Mouse (Mus musculus): ENCODE measurements around the gene Gm10160.
"Not testable (repeated sequence)": the region's sequence is repeated elsewhere in the genome, so short reads cannot be mapped to it uniquely, and the experiment has no call there.

Gm10160 gene

DNA sequence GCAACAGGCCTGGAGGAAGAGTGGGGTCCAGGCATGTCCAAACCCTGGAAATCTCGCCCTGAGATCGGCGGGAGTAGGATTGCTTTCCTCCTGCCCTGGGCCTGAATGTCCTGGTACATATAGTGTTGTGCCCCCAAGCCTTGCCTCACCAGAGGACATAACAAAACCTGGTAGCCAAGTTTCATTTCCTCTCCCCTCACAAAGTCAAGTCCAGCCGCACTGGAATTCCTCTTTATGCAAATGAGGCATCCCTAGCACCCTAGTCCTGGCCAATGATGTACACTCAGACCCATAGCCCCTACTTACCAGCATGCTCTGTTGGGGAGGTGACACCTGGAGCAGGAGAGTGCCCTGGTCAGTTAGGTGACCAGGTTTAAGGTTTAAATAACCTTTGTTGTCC lies 627 bp upstream of the Gm10160 start:
- DNase-seq, result no peak

DNA sequence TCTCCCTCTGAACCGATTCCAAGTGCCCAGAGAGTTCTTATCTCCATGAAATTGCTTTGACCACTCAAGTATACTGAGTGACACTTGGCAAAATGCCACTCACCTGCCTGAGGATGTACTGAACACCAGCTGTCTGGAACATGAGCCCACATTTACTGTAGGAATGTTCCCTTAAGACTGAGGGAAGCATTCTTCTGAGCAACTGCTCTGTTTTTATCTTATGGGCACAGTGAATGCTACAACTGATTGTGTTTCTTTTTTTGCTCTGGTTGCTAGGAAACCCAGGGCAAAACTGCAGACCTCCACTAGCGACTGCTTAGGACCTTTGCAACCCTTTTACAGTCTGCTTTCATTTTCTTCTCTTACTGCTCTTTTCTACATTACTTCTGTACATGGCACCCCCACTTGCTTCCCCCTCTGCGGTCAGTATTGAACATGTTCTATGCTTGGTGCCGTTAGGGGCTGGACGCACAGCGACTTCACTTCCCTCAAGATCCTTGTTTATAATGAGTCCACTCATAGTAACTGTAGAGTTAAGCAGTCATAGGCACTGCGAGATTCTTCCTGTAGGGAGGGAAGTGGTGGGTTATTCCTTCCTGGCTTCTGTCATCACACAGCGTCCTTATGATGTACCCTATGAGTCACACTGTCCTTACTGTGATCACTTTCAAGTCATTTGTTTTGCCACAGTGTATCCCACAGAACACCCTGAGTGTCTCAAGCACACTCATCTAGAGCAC lies 856 bp downstream of the Gm10160 start:
- DNase-seq, result no peak

DNA sequence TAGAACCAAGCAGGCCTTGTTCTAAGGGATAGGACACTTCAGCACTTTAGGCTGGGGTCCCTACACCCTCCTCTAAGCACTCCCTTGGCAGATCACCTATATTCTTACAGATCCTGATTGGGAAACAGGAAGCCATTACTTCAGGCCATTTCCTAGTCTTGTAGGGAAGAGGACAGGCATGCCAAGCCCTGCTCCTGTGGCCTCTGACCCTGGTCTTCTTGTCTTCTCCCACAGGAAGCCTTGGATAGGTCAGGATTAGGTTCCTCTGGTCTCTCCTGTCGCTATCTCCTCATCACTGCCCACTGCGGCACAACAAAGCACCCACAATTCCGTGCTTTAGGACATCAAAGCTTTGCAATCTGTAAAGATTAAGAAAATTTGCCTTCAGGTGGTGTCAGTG lies 3.9 kb downstream of the Gm10160 start:
- no peak for DNase-seq

DNA sequence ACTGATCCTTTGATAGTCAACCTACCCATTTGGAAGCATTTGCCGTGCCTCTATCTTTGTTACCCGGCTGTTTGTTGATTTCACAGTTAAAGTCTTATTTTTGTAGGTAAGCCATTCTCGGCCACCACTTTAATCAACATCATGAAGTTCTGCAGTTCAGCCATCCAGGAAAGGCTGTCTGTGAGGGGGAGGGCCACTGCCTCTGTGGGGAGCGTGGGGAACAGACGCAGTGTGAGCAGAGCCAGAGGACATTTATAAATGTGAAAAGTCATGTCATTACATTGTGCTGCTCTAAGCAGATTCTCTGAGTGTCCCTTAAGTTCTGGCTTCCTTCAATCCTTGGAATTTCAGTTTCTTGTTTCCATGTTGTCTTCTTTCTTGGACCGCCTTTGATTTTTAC lies 5.4 kb downstream of the Gm10160 start:
- no peak for DNase-seq

DNA sequence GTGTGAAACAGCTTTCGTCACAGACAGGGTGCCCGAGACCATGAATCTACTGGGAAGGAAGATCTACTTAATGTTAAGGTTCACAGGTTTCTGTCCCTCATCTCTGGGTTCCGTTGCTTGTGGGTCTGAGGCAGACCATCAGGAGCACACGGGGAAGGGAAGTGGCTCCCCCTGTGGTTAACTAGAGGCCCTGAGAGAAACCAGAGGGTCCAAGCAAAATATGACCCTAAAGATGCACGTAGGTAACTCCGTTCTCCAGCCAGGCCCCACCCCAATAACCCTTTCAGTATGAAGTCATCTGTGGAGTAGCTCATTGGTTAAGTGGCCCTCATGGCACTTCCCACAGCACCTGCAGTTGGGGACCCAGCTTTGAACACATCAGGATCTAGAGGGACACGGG lies 6.0 kb downstream of the Gm10160 start:
- no peak for DNase-seq

DNA sequence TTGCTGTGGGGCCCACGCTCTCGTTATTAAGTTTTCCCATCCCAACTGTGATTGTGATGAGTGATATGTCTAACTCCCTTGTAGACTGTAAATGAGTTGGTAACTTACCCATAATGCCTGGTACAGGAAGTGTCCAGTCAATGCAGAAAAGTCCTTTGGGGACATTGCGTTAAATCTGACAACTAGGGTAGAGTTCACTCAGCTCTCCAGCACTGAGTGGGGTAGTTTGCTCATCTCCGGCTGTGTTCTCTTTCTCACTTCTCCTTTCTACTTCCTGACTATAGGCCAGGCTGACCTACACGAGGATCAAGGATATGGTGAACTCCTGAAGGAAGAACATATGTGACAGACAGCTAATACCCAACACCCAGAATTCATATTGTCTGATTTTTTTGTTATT lies 6.4 kb downstream of the Gm10160 start:
- no peak for DNase-seq

DNA sequence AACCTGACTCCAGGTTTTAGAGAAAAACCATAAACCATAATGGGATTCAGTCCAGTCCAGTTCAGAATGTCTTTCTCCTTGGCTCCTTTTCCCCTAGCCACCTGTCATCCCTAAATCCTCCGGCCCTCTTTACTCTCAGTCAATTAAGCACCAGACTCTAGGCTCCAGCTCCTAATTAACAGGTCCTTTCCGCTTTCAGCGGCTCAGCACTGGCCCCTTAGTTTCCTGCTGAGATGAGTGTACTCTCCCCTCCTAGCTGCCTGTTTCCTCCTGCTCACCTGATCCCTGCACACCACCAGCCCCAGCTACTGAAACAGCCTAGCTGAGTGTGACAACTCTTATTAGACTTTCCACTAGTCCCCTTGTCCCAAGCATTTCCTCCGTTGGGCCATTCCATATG lies 7.8 kb downstream of the Gm10160 start:
- DNase-seq, result no peak

DNA sequence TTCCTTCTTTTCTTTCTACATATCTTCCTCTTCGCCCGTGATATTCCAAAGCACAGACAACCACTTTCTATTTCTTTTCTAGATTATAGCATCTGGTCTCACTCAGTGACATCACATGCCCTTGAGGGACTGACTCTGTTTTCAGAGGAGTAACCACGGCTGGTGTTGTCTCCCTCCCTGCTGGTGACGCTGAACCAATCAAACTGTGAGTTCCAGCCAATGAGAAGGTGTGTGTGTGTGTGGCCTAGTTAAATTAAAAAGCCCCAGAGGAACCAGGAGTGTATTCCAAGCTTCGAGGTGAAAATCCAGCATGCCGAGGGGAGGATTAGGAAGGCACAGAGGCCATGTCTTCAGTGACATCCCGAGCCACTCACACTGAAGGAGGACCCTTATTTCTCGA lies 8.6 kb downstream of the Gm10160 start:
- DNase-seq, result no peak

DNA sequence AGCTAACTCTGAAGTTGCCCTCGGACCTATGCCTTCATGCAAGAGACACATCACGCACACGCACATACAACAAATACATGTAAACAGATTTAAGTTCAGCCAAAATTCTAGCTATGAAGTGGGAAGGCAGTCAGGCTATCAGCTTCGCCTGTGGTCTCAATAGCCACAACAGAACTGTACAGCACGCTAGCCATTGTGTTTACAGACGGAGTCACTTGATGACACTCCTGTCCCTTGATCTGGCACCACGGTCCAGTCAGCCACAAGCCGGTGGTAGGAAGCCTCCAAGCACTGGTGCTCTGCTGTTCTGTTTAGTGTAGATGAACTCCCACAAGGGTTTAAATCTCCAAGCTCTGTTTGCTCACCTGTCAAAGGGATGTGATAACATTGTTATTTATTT lies 9.6 kb downstream of the Gm10160 start:
- DNase-seq, result no peak

DNA sequence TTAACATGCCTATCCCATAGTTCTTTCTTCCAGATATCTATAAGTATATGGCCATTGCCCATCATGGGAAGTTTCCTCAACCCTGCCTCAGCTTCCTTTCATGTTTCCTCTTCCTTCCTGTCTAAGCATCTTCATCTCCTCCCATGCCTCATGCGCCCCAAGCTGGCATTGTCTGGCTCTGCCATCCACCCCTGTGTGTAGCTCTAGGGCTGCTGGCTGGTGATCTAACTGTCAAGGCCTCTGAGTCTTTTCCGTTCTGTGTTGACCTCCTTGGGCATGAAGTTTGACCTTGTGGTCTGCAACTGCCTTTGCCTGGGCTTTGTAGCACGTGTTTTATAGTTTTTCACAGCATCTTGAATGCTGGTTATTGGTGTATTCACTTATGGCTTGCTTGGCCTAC lies 10.3 kb downstream of the Gm10160 start:
- DNase-seq, result no peak

DNA sequence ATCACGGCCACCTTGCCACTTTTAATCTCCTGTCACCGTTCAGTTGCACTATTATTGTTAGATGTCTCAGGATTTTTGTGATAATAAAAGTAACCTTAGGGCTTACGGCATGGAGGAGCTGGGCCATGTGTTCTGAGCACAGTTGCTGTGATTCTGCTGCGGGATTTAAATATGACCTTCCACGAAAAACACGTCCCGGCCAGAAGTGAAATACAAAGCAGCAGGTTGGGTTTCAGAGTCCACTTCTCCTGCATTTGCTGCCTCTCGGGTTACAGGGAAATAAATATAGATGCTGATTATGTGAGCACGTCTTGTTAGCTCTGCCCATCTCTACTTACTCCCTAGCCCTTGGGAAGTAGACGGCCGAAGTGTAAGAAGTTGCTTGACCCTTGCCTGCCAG lies 10.8 kb downstream of the Gm10160 start:
- DNase-seq, result no peak

DNA sequence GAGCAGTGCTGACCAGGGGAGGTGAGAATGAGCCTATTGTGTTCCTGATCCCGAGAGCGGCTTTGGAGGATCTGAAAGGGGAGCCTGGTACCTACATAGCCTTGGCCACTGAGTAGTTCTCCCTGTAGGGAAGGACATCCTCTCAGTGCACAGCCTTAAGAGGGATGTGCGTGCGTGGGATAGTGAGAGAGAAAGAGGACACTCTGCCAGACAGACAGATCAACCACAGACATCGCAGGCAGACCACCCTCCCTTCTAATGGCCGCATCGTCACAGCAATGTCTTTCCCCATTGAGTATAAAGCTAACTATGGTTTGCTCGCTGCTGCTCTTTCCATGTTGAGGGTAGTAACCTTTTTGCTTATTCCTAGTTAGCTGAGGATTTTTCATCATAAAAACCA lies 11.7 kb downstream of the Gm10160 start:
- DNase-seq, result no peak

DNA sequence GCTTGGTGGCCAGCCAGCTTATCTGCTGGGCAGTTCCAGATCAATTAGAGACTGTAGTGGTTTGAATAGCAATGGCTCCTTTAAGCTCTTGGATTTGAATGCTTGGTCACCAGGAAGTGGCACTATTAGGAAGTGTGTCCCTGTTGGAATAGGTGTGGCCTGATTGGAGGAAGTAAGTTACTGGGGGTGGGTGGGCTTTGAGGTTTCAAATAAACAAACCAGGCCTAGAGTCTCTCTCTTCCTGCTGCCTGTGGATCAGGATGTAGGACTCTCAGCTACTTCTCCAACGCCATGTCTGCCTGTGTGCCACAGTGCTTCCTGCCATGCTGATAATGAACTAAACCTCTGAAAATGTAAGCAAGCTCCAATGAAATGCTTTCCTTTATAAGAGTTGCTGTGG lies 12.6 kb downstream of the Gm10160 start:
- DNase-seq, result no peak

DNA sequence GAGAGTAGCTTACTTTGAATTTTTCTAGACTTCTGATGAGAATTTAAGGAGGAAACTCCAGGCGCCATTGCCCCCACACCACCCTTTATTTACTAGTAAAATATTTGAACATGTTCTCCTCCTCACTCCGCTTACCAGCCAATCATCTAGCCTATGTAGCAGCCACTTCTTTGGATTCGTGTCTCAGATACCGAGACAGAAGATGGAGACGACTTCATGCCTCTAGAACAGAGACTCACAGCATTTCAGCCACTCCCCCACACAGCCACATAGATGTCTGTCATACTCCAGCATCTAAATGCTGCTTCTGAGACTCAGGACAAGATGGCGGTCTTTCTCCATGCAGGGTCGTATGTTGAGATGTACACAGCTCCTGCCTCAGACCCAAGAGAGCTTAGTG lies 13.5 kb downstream of the Gm10160 start:
- no peak for DNase-seq

DNA sequence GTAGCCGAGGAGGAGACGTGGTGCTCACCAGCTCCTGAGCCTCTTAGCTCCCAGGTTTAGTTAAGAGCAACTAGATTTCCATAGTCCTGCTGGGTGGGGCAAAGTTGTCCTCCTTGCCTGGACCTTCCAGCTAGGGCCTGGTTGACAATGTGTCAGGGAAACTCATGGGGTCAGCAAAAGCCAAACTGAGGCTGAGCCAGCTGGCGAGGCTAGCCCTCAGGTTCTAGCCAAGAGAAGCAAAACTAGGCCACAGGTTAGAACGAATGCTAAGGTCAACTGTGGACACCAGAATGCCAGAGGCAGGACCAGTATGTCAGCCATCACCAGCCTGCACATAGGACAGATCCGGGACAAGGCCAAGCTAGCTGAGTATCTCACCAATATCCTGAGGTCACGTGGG lies 14.2 kb downstream of the Gm10160 start:
- DNase-seq, result no peak

DNA sequence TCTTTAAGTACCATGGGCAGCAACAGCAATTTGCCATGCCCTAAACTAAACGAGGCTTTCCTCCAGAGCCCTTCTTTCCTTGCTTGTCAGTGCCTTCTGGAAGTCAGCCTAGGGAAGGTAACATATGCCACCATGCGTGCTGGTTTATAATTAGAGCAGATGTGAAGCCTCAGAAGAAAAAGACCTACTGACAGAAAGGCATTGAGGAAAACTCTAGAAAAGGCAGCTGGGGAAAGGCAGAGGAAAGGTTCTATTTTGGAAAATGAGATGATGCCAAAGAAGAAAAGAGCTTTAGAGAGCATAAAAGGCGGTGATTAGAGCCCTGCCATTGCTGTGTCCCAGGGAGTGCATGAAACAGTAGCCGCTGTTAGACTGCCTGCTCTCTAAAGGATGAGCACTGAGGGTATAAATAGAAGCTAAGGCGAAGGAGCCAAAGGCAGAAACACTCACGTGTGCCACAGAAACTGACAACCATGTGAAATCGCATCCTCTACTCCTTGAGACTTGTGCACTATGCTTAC lies 14.9 kb downstream of the Gm10160 start:
- DNase-seq, result no peak

DNA sequence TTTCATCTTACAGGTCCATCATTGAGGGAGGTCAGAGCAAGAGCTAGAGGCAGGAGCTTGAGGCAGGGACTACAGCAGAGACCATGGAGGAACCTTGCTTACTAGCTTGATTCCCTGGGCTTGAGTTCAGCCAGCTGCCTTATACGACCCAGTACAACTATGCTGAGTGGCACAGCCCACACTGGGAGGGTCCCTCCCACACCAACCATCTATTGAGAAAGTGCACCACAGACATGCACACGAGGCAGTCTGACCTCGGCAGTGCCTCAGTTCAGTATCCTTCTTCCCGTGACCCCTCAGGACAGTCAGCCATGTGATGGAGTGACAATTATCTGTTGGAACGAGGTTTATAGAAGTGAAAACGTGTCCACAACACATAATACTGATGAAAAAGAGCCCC lies 15.8 kb downstream of the Gm10160 start:
- no peak for DNase-seq

DNA sequence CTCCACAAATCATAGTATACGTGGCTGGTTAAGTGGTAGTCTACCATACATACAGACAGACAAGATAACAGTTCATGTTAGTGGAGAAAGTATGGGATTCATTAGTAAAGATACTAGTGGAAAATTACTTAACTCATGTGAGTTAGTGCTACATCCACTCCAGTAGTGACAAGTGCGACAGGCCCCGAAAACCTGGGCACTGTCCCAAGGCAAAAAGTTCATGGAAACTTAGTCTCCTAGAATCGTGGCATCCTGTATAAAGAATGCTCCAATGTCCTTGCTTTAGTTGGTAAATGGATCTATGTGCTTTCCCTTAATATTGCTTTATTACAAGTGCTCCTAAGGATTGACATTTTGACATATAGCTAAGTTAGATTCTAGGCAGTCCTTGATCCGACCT lies 17.8 kb downstream of the Gm10160 start:
- not testable (repeated sequence) for DNase-seq

DNA sequence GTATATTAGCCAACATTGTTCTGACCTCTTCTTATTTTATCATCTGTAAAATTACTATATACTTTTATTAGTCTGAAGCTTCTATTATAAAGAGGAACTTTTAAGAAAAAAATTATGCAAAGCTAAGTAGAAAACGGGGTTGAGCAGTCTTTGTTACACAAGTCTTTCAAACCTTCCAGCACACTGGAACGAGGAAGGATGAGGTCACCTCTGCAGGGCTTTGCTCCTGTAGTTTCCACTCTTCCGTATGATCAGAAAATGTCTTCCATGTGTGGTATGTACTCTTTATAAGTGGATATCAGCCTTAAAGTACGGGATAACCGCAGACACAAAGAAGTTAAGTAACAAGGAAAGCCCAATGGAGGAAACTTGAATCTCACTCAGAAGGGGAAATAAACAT lies 20.2 kb downstream of the Gm10160 start:
- DNase-seq, result no peak

DNA sequence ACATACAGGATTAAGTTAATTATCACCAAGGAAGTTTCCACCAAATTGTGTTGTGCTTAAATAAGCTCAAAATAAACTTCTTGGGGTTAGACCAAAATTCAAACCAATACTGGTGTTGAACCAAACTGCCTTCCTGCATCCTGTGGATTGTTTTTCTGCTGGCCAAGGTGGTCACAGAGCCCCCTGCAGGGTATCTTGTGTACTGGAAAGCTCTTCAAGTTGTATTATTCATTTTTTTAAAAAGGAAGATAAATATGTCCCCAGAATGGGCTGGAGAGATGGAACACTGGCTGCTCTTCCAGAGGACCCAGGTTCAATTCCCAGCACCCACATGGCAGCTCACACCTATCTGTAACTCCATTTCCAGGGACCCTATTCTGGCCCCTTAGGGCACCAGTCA lies 20.7 kb downstream of the Gm10160 start:
- DNase-seq, result no peak

DNA sequence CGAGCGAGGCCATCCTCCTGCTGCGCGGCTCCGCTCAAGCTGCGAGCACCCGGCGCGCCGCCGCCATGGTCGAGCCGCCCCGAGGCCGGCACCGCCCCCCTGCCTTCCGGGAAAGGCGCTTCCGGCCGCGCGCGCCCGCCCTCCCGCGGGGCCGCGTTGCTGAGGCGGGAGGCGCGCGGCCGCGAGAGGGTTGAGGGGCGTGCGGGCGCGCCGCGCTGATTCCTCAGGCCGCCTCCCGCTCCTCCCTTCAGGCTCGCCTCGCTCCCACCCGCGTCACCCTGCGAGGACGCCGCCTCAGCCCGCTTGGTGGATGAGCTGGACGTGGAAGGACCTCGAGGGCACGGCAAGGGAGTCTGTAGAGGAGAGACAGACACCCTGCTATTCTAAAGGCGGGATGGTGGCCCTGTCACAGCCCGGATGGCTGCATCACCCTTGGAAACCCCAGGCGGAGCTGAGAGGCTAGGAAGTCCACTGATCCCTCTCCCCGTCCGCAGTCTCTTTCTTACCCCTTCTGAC lies 26.2 kb downstream of the Gm10160 start, which contains the start of gene Btbd1:
Gene Btbd1, minus strand, starts transcription at position 53 of the 516 bp plus-strand sequence.
- peak; percentile 90 for DNase-seq

DNA sequence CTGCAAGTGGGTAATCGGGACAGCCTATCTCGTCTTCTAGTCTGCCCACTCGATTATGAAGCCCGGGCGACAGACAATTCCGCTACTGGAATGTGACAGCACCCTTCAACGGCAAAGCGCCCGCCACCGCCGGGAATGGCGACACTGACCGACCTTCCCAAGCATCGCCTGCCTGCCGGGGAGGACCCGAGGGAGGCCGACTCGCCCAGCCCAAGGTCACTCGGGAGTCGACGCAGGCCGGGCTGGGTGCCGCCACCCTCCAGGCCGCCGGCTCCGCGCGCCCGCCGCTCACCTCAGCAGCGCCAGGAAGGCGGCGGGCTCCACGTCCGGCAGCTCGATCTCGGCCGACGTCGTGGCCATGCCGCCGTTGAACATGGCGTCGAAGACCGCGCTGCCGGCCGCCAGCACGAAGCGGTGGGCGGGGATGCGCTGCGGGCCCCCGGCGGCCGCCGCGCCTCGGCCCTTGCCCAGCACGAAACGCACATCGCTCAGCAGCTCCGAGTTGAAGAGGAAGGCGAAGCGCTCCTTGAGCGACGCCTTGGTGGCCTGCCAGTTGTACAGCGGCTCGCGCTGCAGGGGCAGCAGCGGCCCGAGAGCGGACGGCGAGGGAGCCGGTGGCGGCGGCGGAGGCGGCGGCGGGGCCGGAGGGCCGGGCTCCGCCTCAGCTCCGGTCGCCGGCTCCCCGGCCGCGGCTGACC lies 26.8 kb downstream of the Gm10160 start:
- DNase-seq, result peak; percentile 69

DNA sequence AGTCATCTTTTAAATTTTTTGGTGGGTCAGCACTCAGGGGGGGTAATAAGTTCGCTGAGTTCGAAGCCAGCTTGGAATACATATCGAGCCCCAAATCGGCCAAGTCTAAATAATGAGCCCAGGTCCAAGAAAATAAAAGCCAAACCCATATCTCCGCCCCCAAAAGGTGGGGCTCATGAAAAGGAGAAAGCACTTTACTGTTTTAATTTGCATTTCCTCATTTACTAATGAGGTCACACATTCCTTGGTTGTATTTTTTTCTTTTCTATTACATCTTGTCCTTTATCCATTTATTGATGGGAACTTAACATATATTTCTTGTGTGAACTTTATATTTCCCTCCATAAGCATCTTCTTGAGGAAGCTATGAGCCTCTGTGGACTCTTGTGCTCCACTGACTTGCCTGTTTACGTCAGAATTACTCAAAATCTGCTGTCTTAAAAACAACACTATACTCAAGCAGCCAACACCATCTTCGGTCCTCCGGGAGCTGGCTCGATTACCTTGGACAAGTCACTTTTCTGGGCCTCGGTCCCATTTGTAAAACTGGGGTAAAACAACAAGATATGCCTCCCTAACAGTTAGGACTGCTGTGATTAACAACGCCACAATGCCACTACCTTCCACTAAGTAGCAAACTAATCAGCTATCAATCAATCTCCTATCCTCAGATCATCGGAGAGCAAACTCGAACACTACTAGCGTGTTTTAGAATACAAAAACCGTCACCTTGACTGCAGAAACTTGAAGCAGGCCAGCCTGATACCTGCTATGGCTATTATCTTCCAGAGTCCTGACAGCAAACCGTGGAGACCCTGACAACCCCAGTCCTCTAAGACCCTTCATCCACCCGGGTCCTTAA lies 27.6 kb downstream of the Gm10160 start:
- DNase-seq, result no peak
